Mouse (Mus musculus) ovary, postnatal 14 days (tissue): ENCODE results near the gene Nav2.

Source experiments
- DNase-seq: peaks from one replicate; pipeline ENCODE4 v3.0.0; 2022; ENCODE audit warnings: low spot score

Gene Nav2

GRCm38 (mm10) chr7:49058304-49059012, 149.9 kb downstream of the Nav2 start:
- no peak for DNase-seq

GRCm38 (mm10) chr7:49064792-49065521, 156.4 kb downstream of the Nav2 start:
- no peak for DNase-seq

DNA sequence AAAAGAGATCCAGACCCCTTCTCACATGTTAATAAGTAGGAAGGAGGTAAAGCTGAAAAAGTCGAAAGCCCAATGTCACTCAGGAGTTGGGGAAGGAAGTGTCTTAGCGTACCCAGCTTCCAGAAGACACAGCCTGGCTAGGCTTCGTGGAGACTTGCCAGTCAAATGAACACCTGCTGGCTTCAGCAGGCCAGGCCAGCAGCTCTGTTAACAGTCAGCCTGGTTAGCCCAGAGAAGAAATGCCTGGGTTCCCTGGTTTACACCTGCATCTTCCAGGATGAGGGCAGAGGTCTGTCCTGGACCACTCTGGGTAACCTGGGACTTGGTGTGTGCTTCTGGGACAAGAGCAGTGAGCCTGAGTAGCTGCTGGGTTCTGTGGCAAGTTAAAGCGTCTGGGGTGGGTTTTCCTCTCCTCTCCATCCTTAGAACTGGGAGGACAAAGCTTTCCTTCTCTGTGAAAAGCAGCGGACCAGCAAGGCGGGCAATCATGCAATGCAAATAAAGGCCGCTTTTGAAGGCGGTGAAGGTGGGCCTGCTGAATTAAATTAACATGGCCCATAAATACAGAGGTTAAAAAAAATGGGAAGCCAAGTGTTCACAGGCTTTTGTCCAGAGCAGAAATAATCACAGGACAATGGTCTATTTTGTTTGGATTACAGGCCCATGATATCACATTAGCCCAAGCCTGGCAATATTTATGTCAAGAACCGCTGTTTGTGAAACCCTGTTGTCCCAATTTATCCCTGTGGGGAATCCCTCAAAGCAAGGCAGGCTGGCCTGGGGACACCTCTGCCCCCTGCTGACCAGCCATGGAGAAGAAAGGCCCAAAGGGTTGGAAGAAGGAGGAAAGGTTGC, 157.3 kb downstream of the Nav2 start:
- DNase-seq: no peak

- no peak for DNase-seq
Measured at GRCm38 (mm10) chr7:49066828-49067227, 158.3 kb downstream of the Nav2 start.

GRCm38 (mm10) chr7:49069396-49069961, 161.0 kb downstream of the Nav2 start:
- DNase-seq: no peak

DNA sequence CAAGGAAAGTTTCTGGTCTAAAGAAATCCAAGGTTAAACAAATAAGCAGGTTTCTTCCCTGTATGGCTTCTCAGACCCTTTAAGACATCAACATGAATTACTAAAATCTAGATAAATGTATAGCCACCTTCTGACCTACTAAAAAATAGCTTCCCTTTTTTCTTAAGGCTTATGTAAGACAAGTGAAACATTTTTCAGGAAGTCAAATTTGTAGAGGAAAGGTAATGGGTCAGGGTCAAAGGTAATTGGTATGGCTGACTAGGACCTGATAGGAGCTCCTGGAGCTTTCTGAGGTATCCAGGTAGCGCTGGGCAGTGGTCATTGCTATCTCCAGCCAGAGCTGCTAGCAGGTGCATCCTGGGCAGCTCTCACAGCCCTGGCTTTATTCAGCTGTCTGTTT, 162.1 kb downstream of the Nav2 start:
- no peak for DNase-seq

GRCm38 (mm10) chr7:49071141-49071567, 162.6 kb downstream of the Nav2 start:
- no peak for DNase-seq

DNA sequence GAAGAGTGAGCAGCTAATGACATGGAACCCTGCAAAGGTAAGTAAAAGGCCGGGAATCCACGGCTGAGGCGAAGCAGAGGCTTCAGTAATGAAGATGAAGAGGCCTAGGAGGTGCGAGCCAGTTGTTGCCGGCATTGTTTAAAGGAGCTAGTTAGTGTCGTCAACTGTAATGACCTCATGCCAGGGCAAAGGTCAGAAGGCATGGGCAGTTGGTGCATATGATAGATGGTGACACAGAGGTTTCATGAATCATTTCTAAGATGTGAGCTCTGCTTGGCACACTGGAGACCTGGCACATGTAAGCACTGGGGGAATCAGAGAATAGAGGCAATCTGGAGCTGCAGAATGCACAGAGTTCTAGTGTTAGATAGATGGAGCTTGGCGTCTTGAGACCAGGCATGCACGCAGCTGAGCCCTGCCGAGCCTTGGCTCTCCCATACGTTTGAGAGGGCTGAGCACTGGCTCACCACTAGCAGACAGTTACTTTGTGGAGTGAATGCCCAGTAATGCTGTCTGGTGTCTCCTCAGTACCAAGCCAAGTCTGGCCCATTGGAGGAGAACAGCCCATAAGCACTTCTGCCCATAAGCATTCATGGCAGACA, 166.9 kb downstream of the Nav2 start:
- no peak for DNase-seq

DNA sequence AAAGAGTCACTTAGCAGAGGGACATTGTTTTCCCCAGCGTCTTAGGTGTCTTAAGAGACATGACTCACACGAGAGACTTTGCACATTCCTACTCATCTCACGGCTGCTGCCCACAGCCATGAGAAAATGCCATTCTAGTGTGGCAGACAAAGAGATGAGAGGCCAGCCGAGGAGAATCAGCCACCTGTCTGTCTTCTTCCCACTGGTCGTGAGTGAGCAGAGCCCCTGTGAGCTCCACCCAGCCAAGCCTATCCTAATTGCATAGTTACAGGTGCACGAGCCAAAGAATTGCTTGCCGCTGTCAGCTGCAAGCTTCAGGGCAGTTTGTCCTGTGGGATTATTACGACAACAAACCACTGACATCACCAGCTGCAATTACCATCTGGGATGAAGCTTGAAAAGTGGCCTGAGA, 167.8 kb downstream of the Nav2 start:
- no peak for DNase-seq

GRCm38 (mm10) chr7:49078930-49079329, 170.4 kb downstream of the Nav2 start:
- no peak for DNase-seq

GRCm38 (mm10) chr7:49082585-49083165, 174.2 kb downstream of the Nav2 start:
- no peak for DNase-seq

DNA sequence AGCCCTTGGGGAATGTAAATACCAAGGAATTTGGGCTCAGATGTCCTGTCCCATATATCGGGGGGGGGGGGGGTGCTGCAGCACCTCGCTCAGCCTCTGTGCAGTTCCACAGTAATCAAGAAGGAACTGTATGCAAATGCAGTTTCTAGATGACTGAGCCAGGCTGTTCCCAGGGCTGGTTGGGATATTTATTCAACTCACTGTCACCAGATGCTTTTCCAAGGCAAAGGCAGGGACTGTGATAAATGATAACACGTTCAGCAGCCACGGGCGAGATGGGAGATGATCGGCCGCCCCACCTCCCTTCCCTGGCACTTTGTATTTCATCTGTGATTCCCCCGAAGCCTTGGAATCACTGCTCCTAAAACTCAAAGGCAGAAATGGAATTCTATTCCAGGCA, 176.3 kb downstream of the Nav2 start:
- DNase-seq: no peak

GRCm38 (mm10) chr7:49085759-49086158, 177.2 kb downstream of the Nav2 start:
- no peak for DNase-seq

GRCm38 (mm10) chr7:49087154-49087553, 178.6 kb downstream of the Nav2 start:
- DNase-seq: no peak

DNA sequence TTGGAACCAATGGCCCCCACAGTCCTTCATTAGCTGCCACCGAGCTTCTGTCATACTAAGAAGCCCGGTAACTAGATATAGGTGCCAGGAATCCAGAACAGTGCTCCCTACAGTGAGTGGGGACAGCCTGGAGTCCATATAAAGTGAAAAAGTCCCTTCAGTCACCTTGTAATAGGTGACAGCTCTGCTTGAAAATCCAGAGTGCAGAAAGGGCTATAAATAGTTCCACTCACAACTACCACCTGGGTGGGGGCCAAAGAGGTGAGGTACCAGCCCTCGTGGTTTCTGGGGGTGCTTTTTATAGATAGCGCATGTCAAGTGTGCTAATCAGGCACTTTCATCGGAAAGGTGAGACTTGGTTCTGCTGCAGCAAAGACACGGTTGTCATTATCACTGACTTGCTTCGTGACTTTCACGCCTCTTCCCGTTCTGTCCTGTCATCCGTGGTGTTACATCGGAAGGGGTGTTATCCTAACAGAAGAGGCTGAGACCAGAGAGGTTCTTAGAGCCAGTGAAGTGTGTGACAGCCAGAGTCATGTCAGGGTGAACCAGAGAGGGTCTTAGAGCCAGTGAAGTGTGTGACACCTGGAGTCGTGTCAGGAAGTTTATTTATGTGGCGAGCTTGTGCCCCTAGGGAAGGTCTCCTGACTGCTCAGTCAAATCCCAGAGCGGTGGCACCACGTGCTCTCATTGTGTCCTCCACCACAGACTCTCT, 179.8 kb downstream of the Nav2 start:
- no peak for DNase-seq

- DNase-seq: no peak
Measured at GRCm38 (mm10) chr7:49091371-49091770, 182.9 kb downstream of the Nav2 start.

GRCm38 (mm10) chr7:49091921-49092320, 183.4 kb downstream of the Nav2 start:
- no peak for DNase-seq

DNA sequence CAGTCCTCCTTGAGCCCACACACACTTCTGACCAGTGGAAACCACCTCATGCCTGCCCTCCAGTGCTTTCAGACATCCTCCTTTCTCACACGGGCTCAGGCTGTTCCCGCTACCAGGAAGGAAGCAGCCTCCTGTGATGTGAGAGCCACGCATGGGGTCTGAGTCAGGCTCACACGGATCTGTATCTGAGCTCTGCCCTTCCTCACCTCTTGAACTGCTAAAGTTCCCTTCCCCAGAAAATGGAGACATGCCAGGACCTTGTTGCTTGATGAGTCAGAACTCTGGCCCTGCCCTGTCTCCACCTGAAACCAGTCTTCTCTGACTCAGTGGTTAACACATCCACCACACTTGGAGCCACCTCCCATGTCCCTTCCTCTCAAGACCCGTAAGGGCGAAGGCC, 185.1 kb downstream of the Nav2 start:
- no peak for DNase-seq

- DNase-seq: no peak
Measured at GRCm38 (mm10) chr7:49094531-49094930, 186.0 kb downstream of the Nav2 start.

GRCm38 (mm10) chr7:49101291-49101690, 192.8 kb downstream of the Nav2 start:
- DNase-seq: no peak

- DNase-seq: no peak
Measured at GRCm38 (mm10) chr7:49102223-49102622, 193.7 kb downstream of the Nav2 start.
